Mouse (Mus musculus) kidney, postnatal 0 days (tissue): ENCODE data around the gene Ankrd60. TPM values are rescaled to one million over a fixed set of nuclear protein-coding genes. Genes with fewer than 3 reads are reported as not detected.

ENCODE experiments used
- ATAC-seq: fragments of 200-750 bp; cut with Nextera tagmentation; replicated peaks from 2 replicates; pipeline ENCODE4 v1.8.0; 2017; ENCODE audit warnings: low read depth, moderate number of reproducible peaks, moderate TSS enrichment, moderate library complexity; ENCODE audit not compliant: low FRiP score
- DNase-seq: peaks from one replicate; pipeline ENCODE4 v3.0.0-alpha.2; 2016; ENCODE audit warnings: low spot score
- H3K27ac ChIP-seq: fragments of 300-500 bp; sonication (generic); 2 replicates; pipeline ENCODE4 v1.5.1; 2014; ENCODE audit warnings: mild to moderate bottlenecking
- H3K27me3 ChIP-seq: fragments of 300-500 bp; sonication (generic); 2 replicates; pipeline ENCODE4 v1.6.1; 2014; ENCODE audit warnings: low read length, mixed read lengths; ENCODE audit not compliant: insufficient read depth
- H3K36me3 ChIP-seq: fragments of 300-500 bp; sonication (generic); 2 replicates; pipeline ENCODE4 v1.6.1; 2014; ENCODE audit warnings: low read length, mixed read lengths; ENCODE audit not compliant: insufficient read depth
- H3K4me1 ChIP-seq: fragments of 300-500 bp; sonication (generic); replicated peaks from 2 replicates; pipeline ENCODE4 v1.6.1; 2014; ENCODE audit warnings: antibody characterized with exemption, low read length, mixed read lengths; ENCODE audit not compliant: insufficient read depth
- H3K4me2 ChIP-seq: fragments of 300-500 bp; sonication (generic); 2 replicates; pipeline ENCODE4 v1.6.1; 2014; ENCODE audit warnings: mild to moderate bottlenecking, low read length, moderate library complexity, mixed read lengths
- H3K4me3 ChIP-seq: fragments of 300-500 bp; sonication (generic); replicated peaks from 2 replicates; pipeline ENCODE4 v1.5.1; 2014; ENCODE audit warnings: low read depth, low read length
- H3K9ac ChIP-seq: fragments of 300-500 bp; sonication (generic); 2 replicates; pipeline ENCODE4 v1.6.1; 2014; ENCODE audit warnings: low read depth, low read length
- H3K9me3 ChIP-seq: fragments of 300-500 bp; sonication (generic); replicated peaks from 2 replicates; pipeline ENCODE4 v1.6.1; 2016; ENCODE audit warnings: low read length, inconsistent platforms, mixed read lengths
- CTCF ChIP-seq: IDR thresholded peaks from 2 replicates; pipeline ENCODE4 v1.5.1; 2016; ENCODE audit warnings: antibody characterized with exemption, low read depth, mild to moderate bottlenecking, moderate library complexity
- WGBS: fragments of 180-500 bp; shearing (Covaris S2); extraction: QIAGEN DNeasy Blood & Tissue Kit; methylation state at CpG from one replicate; pipeline ENCODE4 v1.1.7; 2014; 5-methylcytosine and 5-hydroxymethylcytosine counted together
- polyA plus RNA-seq: library from polyadenylated mRNA; unstranded; fragments of >200 nt; fragmentation: Nextera tagmentation; extraction: Ambion mirVana; gene quantifications from 2 replicates; pipeline ENCODE4 v1.2.1, GENCODE M21; 2015

Gene Ankrd60
- polyA plus RNA-seq, 1 experiment from 2014 or later: not detected

DNA sequence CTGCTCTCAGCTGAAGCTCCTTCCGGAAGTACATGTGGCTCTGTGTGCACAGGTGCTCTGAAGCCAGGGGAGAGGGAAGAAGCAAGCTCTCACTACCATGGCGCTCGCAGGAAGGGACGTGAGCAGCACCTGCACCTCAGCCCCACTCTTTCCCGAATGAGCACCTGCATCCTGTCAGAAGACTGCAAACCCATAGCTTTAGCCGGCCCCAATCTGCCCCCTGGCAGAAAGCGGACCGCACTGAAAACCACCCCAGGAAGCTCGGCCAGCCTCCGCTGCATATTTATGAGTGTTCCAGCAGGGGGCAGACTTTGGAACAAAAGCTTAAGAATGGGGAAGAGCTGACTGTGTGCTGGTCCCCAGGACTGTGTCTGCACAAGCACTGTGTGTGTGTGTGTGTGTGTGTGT is 17.2 kb upstream of the Ankrd60 start:
- no peaks in the 10 kb centered on the region for H3K4me1 ChIP-seq
- H3K9ac ChIP-seq: no peak overlapping the region
- no peak for ATAC-seq
- H3K27me3 ChIP-seq: no peaks in the 10 kb centered on the region
- no peak overlapping the region for H3K4me2 ChIP-seq
- H3K9me3 ChIP-seq: no peaks in the 10 kb centered on the region
- peak; percentile 57 for TF ChIP-seq CTCF
- no peak for DNase-seq
- 57% methylated on average over 10 of the region's 10 CpGs for WGBS
- H3K4me3 ChIP-seq: no peak overlapping the region
- H3K36me3 ChIP-seq: 0 out of 2 replicates have a peak, but pooled peaks cover 11% of the 10 kb centered on the region
- no peak overlapping the region for H3K27ac ChIP-seq

DNA sequence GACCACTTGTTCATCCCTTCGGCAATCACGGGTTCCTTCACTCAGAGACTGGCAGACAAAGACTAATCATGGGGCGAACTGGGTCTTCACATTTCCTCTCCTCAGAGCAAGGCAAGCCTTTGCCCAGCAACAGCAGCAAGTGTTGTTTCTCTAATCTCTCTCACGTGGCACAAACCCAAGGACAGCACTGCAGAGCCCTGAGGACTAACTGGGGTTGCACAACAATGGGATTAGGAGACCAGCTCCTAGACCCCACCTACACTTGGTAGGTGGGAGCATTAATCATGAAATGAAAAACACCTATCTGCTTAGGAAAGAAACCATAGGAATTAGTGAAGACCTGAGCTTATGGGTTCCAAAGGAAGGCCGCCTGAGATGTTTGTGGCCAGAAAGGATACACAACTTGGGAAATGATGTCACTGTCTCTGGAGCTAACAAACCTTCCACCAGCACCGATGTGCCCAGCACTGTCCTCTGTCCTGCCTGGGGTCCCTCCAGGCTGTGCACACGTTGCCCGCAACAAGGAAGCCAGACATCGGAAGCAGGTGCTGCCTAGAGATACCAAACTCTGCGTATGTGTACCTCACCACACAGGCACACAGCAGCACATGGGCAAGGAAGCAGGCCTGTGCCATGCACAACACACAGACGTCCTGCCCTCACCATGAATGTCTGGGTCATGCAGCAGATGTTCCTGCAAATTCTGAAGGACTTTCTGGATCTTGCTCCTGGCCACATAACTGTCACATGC is 16.3 kb upstream of the Ankrd60 start:
- Histone ChIP-seq H3K4me3 (no peak overlapping the region), H3K9me3 (no peaks in the 10 kb centered on the region), H3K4me1 (no peaks in the 10 kb centered on the region), H3K9ac (no peak overlapping the region), H3K4me2 (no peak overlapping the region), H3K27me3 (no peaks in the 10 kb centered on the region), H3K36me3 (0 out of 2 replicates have a peak, but pooled peaks cover 11% of the 10 kb centered on the region), H3K27ac (no peak overlapping the region)
- DNase-seq (no peak), ATAC-seq (no peak)
- WGBS: 84% methylated on average over 11 of the region's 11 CpGs
- TF ChIP-seq CTCF: no peak

DNA sequence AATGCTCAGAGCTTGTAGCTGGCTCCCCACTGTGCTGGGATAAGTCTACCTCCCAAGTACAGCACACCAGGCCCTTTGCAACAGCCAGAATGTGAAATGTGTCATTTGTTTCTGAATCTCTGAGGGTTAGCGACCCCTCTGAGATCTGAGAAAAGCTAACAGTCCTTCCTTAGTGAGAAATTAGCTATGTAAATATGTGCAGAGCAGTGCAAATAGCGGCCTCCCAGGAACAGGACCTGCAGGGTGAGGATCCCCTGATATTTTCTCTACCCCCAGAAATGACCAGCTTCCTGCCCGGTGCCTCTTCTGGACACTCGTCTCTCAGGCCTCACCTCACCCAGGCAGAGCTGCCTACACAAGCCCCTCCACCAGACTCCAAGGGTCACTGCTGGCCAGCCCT is 15.7 kb upstream of the Ankrd60 start:
- Histone ChIP-seq H3K9ac (no peak overlapping the region), H3K36me3 (0 out of 2 replicates have a peak, but pooled peaks cover 8% of the 10 kb centered on the region), H3K4me3 (no peak overlapping the region), H3K4me1 (no peaks in the 10 kb centered on the region), H3K27ac (no peak overlapping the region), H3K9me3 (no peaks in the 10 kb centered on the region), H3K4me2 (no peak overlapping the region), H3K27me3 (no peaks in the 10 kb centered on the region)
- DNase-seq: no peak
- WGBS: 70% methylated on average over 4 of the region's 4 CpGs
- no peak for TF ChIP-seq CTCF
- ATAC-seq: no peak

DNA sequence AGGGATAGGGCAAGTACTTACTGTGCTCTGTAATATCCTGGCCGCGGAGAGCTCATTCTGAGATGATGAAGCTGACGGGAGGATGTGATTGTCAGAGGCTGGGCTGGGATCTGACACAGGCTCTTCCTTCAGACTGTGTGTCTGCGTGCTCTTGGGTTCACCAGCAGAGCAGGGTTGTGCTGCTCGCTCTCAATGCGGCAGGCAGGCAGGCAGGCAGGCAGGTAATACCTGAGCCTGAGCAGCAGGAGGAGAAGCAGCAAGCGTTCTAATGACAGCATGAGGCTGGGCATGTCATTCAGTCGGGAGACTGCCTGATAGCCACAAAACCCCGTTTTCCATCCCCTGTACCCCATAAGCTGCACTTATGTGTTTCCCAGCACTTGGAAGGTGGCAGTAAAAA is 14.6 kb upstream of the Ankrd60 start:
- no peaks in the 10 kb centered on the region for H3K27me3 ChIP-seq
- no peak overlapping the region for H3K9ac ChIP-seq
- no peak for ATAC-seq
- 0 out of 2 replicates have a peak, but pooled peaks cover 8% of the 10 kb centered on the region for H3K36me3 ChIP-seq
- DNase-seq: no peak
- no peak for TF ChIP-seq CTCF
- H3K9me3 ChIP-seq: no peaks in the 10 kb centered on the region
- WGBS: 84% methylated on average over 9 of the region's 9 CpGs
- no peaks in the 10 kb centered on the region for H3K4me1 ChIP-seq
- no peak overlapping the region for H3K4me3 ChIP-seq
- no peak overlapping the region for H3K27ac ChIP-seq
- H3K4me2 ChIP-seq: no peak overlapping the region

DNA sequence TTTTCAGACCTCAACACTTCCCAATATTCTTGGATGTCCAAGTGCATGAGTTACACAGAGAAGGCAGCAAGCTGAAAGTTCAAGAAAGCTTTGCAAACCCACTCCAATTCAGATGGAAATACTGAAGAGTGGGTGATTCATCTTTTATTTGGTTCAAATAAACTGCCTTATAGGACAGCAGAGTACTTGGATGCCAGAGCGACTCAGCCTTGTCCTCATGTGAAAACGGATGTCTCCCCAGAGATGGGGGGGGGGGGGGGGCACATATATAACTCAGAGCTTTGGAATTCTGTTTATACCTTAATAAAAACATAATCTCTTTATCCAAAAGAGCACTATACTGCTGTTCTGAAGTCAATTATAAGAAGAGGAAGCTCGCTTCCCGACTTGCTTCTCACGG is 9.2 kb upstream of the Ankrd60 start:
- Histone ChIP-seq H3K36me3 (0 out of 2 replicates have a peak, but pooled peaks cover 4% of the 10 kb centered on the region), H3K27me3 (peaks cover 12% of the 10 kb centered on the region; the same call in 1 of the 2 replicates), H3K4me3 (no peak overlapping the region), H3K4me2 (no peak overlapping the region), H3K4me1 (0 out of 2 replicates have a peak, but pooled peaks cover 4% of the 10 kb centered on the region), H3K27ac (no peak overlapping the region), H3K9me3 (no peaks in the 10 kb centered on the region), H3K9ac (no peak overlapping the region)
- ATAC-seq (no peak), DNase-seq (no peak)
- no peak for TF ChIP-seq CTCF
- 88% methylated on average over 5 of the region's 5 CpGs for WGBS

DNA sequence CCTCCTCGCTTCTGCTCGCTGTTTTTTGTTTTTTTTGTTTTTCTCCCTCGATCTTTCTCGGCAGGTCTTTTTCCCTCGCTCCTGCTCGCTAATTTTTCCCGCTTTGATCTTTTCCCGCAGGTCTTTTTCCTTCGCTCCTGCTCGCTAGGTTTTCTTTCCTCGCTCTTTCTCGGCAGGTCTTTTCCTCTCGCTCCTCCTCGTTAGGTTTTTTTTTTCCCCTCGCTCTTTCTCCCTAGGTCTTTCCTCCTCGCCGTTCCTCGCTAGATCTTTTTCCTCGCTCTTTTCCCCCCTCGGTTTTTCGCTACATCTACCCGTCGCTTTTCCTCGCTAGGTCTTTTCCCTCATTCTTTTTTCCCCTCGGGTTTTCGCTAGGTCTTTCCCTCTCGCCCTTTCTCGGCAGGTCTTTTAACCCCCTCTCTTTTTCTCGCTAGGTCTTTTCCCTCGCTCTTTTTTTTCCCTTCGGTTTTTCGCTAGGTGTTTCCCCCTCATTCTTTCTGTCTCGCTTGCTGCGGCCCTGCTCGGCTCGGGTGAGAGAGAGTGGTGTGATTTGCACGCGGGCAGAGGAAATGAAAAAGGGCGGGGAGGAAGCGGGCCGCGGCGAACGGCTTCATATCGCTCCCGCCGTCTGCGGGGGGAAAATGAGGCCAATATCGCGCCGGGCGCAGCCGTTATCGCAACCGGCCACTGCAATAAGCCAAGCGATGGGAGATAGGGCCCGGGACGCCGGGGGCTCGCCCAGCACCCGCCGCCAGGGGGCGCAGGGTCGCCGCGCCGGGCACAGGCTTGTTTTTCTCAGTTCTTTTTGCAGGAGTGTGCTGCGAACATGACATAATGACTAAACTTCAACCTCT is 8.2 kb upstream of the Ankrd60 start:
- H3K27ac ChIP-seq: no peak overlapping the region
- TF ChIP-seq CTCF: peak; percentile 85
- H3K4me1 ChIP-seq: 0 out of 2 replicates have a peak, but pooled peaks cover 4% of the 10 kb centered on the region
- peak overlapping the region; percentile 78 for H3K4me2 ChIP-seq
- peak overlapping the region; percentile 41 for H3K4me3 ChIP-seq
- H3K36me3 ChIP-seq: no peaks in the 10 kb centered on the region
- peak; percentile 76 for DNase-seq
- no peaks in the 10 kb centered on the region for H3K9me3 ChIP-seq
- peaks cover 12% of the 10 kb centered on the region; the same call in 1 of the 2 replicates for H3K27me3 ChIP-seq
- peak overlapping the region; percentile 46 for H3K9ac ChIP-seq
- no peak for ATAC-seq
- WGBS: 1% methylated on average over 68 of the region's 68 CpGs
